Mouse (Mus musculus) cortical plate, adult 2 months (tissue): ENCODE results near the gene Fhad1.

Experiments used
- CTCF ChIP-seq: fragments of 200-500 bp; IDR thresholded peaks from 2 replicates; pipeline ENCODE4 v1.5.1; 2011; ENCODE audit warnings: mild to moderate bottlenecking, control low read depth, low read length; ENCODE audit not compliant: insufficient read depth; ENCODE audit errors: extremely low read depth
- POLR2A ChIP-seq: fragments of 200-500 bp; IDR thresholded peaks from 2 replicates; pipeline ENCODE4 v1.6.1; 2011; ENCODE audit warnings: mild to moderate bottlenecking, low read length, control low read depth; ENCODE audit not compliant: insufficient read depth; ENCODE audit errors: extremely low read depth

GRCm38 (mm10) chr4:141977346-141977745 is 37.5 kb downstream of the Fhad1 start:
- TF ChIP-seq POLR2A (no peak), CTCF (no peak)
